Mouse (Mus musculus) heart, adult 2 months (tissue): ENCODE data around the gene Sowahb. TPM values are rescaled to one million over a fixed set of nuclear protein-coding genes. Genes with fewer than 3 reads are reported as not detected.
A peak's percentile ranks its signal among the peaks of the same experiment; 100 is the strongest.

ENCODE experiments used
- DNase-seq, 2 experiments: peaks; one replicate each; pipeline ENCODE4 v3.0.0; 2021
- H3K27ac ChIP-seq: fragments of 200-600 bp; 2 replicates; pipeline ENCODE4 v1.8.1; 2022
- H3K27me3 ChIP-seq: fragments of 200-500 bp; 2 replicates; pipeline ENCODE4 v1.6.1; 2012; ENCODE audit warnings: mild to moderate bottlenecking, low read length, inconsistent platforms, mixed read lengths; ENCODE audit not compliant: control insufficient read depth, insufficient read depth
- H3K36me3 ChIP-seq: fragments of 200-500 bp; 2 replicates; pipeline ENCODE4 v1.6.1; 2012; ENCODE audit warnings: low read length, inconsistent platforms; ENCODE audit not compliant: control insufficient read depth, insufficient read depth
- H3K4me1 ChIP-seq: fragments of 200-500 bp; 2 replicates; pipeline ENCODE4 v1.6.1; 2011; ENCODE audit warnings: low read length; ENCODE audit not compliant: control insufficient read depth, insufficient read depth
- H3K4me3 ChIP-seq: fragments of 200-600 bp; 2 replicates; pipeline ENCODE4 v1.8.1; 2022
- H3K79me2 ChIP-seq: fragments of 200-500 bp; replicated peaks from 2 replicates; pipeline ENCODE4 v1.6.1; 2012; ENCODE audit warnings: mild to moderate bottlenecking, inconsistent platforms, low read length, moderate library complexity, mixed read lengths; ENCODE audit not compliant: control insufficient read depth, insufficient read depth
- H3K9ac ChIP-seq: fragments of 200-500 bp; 2 replicates; pipeline ENCODE4 v1.6.1; 2012; ENCODE audit warnings: low read depth, mild to moderate bottlenecking, control low read depth, inconsistent platforms, low read length, mixed read lengths
- CTCF ChIP-seq: fragments of 200-600 bp; IDR thresholded peaks from 2 replicates; pipeline ENCODE4 v1.8.1; 2022; ENCODE audit warnings: antibody characterized with exemption, mild to moderate bottlenecking, moderate library complexity
- EP300 ChIP-seq: fragments of 200-500 bp; IDR thresholded peaks from 2 replicates; pipeline ENCODE4 v1.6.1; 2011; ENCODE audit warnings: low read depth, low read length, control low read depth; ENCODE audit not compliant: insufficient read depth
- POLR2A ChIP-seq: fragments of 200-500 bp; IDR thresholded peaks from 2 replicates; pipeline ENCODE4 v1.6.1; 2011; ENCODE audit warnings: mild to moderate bottlenecking, low read depth, low read length, control low read depth; ENCODE audit not compliant: insufficient read depth
- WGBS: fragments of 180-500 bp; shearing (Covaris S2); methylation state at CpG from one replicate; pipeline ENCODE4 v1.1.7; 2018; 5-methylcytosine and 5-hydroxymethylcytosine counted together
- intact Hi-C: fragments of 180-260 bp; cut with DNase I; formaldehyde crosslinking; loops from one replicate; pipeline ENCODE4 v1.15.1; 2025
- polyA plus RNA-seq: library from polyadenylated mRNA; depleted of rRNA; stranded (reverse); fragments of >200 nt; gene quantifications from 2 replicates; pipeline ENCODE4 v1.2.3, GENCODE M21; 2012
- total RNA-seq, 2 experiments: library from RNA; stranded (reverse); gene quantifications; 2 replicates each; pipeline ENCODE4 v1.2.3; 2021

The Sowahb gene
- total and polyA plus RNA-seq, 3 experiments, result 0.04 to 0.08 TPM; not detected in 1

DNA sequence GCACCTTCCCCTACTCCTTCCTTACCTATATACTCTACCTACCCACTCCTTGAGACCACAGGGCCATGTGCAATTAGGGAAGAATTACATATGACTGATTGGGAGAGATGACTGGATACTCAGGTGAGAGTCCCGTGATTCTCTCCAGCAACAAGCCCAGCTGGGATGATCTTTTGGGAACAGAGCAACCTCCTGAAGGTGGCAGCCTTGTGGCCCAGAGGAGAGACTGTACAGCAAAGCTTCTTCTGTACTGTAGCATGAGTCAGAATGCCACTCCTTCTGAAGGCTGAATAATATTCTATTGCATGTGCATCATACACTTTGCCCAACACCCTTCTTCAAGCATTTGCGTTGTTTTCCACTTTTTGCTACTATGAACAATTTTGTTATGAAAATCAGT lies 42.2 kb downstream of the Sowahb start:
- Histone ChIP-seq H3K4me3 (no peak overlapping the region), H3K79me2 (no peaks in the 10 kb centered on the region), H3K27me3 (no peaks in the 10 kb centered on the region), H3K9ac (no peak overlapping the region), H3K4me1 (peaks cover 12% of the 10 kb centered on the region), H3K36me3 (no peaks in the 10 kb centered on the region), H3K27ac (no peak overlapping the region)
- intact Hi-C loops, result no loop called here
- 94% methylated on average over 2 of the region's 2 CpGs for WGBS
- DNase-seq, result no peak
- TF ChIP-seq CTCF (no peak), EP300 (no peak), POLR2A (no peak)

DNA sequence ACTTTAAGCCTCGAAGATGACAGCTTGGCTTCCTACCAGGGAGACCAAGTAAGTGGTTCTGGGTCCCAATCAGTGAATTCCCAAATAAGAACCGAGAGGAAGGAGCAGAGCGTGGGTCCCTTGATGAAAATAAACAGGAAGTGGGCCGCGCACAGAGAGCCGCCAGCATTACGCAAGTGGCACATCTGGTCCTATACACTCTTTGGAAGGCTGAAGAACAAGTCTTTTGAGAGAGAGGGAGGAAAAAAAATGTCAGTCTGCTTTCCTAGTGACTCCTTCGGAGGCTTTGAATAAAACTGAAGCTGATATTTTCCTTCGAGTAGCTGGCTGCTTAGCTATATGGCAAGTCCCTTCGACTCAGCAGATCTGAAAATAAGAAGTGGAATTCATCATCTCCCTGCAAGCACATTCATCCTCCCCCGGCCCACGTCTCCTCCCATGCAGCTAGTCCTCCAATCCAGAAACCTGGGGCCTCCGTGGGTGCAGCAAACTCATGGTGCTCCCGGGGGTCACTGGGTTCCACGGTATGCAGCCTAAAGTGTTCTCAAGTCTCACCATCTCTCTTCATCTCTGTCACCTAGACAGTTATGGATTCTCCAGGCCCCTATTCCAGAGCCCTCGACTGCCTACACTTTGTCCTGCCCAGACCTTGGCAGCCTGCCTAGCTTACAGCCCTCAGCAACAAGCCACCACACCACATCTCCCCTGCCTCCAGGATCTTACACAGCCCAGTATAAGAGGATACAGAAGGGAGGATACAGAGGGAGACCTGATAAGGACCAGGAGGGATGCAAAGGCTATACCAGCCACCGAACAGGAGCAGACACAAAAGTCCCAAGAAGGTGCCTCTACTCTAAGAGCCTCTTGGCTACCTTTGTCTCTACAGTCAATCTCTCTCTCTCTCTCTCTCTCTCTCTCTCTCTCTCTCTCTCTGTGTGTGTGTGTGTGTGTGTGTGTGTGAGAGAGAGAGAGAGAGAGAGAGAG lies 43.8 kb downstream of the Sowahb start:
- Histone ChIP-seq H3K36me3 (no peaks in the 10 kb centered on the region), H3K4me3 (no peak overlapping the region), H3K9ac (no peak overlapping the region), H3K4me1 (peaks cover 16% of the 10 kb centered on the region), H3K79me2 (no peaks in the 10 kb centered on the region), H3K27ac (peak overlapping the region; percentile 76), H3K27me3 (no peaks in the 10 kb centered on the region)
- intact Hi-C loops, result no loop called here
- TF ChIP-seq POLR2A (peak; percentile 48; the same call in 1 of the 2 replicates), EP300 (0 out of 2 replicates have a peak, but pooled peaks have one; percentile 37), CTCF (no peak)
- peak; percentile 55 to 70 for DNase-seq
- WGBS, result 26% methylated on average over 17 of the region's 17 CpGs

DNA sequence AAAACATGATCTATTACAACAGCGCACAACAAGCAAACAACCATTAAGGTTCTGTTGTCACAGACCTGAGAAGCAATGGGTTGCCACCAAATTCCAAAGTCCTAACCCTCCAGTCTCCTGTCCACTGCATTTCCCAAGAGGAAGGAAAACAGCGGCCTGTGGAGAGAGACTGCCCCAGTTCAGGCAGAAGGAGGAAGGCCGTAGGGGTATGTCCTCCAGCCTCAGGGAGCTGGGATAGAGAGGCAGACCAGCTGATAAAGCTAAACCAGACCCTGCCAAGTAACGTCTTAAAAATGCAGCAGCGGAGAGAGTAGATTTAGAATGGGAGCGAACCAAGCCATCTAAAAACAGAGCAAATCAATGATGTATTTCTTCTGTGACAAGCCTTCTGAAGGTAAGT lies 44.8 kb downstream of the Sowahb start:
- Histone ChIP-seq H3K27ac (peak overlapping the region; percentile 76), H3K4me1 (peaks cover 15% of the 10 kb centered on the region), H3K36me3 (no peaks in the 10 kb centered on the region), H3K4me3 (no peak overlapping the region), H3K27me3 (no peaks in the 10 kb centered on the region), H3K9ac (no peak overlapping the region), H3K79me2 (no peaks in the 10 kb centered on the region)
- intact Hi-C loops, result no loop called here
- 67% methylated on average over 6 of the region's 6 CpGs for WGBS
- no peak for DNase-seq
- TF ChIP-seq EP300 (no peak), POLR2A (no peak), CTCF (no peak)

DNA sequence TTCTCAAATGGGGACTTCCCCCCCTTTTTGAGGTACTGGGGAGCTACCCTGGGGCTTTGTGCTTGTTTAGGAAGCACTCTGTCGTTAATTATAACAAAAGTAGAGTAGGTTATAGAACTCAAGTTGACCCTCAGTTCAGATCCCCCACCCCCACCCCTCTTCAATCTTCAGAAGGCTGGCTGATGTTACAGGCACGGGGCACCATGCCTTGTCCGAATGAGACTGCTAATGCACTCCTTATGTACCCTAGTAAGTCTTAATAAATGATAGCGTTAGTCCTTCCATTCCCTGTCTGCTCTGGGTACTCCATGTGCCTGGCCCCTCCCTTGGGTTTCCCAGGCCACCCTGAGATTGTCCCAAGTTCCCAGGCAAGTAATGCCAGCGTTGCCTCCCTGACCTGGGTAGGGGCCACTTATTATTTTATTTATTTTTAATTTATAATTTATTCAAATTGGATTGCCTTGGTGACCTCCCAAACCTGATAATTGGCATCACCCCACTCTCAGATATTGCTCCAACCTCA lies 46.3 kb downstream of the Sowahb start:
- H3K27ac ChIP-seq, result peak overlapping the region; percentile 71
- no peaks in the 10 kb centered on the region for H3K36me3 ChIP-seq
- no peak overlapping the region for H3K9ac ChIP-seq
- H3K27me3 ChIP-seq, result no peaks in the 10 kb centered on the region
- TF ChIP-seq POLR2A (no peak), CTCF (no peak), EP300 (no peak)
- no peak overlapping the region for H3K4me3 ChIP-seq
- H3K4me1 ChIP-seq, result peaks cover 15% of the 10 kb centered on the region
- 45% methylated on average over 5 of the region's 5 CpGs for WGBS
- intact Hi-C loops, result loop anchor here (5.0 kb wide), 1 partner anchor 99 kb away; no protein-coding TSS in a partner anchor
- DNase-seq, result no peak
- no peaks in the 10 kb centered on the region for H3K79me2 ChIP-seq

DNA sequence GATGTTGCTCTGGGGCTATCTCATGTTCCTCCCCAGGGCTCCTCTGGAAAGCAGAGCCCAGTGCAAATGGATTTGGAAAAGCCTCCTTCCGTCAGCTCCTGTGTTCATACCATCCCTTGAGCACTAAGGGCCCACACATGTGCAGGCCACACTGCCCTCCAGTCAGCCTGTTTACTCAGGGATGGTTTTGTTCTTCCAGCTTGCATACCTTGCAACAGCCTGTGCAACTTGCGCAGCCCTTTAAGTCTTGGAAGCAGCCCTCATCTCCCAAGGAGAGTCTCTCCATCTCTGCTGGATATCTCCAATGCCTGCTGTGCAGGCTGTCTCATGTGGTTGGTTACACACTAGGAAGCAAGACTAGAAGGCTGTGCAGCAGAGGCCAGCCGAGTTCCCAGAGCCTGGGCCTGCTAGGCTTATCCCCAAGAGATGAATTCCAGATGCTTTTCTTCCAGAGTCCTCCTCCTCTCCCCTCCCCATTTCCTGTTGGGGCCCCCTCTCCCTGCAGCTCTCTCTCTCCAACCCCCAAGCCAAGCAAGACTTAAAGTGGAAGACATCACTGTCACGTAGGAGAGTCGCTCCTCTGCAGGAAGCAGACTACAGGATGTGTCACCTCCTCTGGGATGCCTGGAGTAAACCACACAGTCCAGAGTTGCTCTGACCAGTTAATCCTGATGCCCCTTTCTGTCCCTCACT lies 47.2 kb downstream of the Sowahb start:
- intact Hi-C loops, result loop anchor here (5.0 kb wide), 1 partner anchor 100 kb away; no protein-coding TSS in a partner anchor
- 42% methylated on average over 5 of the region's 5 CpGs for WGBS
- peak overlapping the region; percentile 71 for H3K27ac ChIP-seq
- H3K4me1 ChIP-seq, result peaks cover 15% of the 10 kb centered on the region
- DNase-seq, result peak; percentile 56 to 74
- H3K27me3 ChIP-seq, result no peaks in the 10 kb centered on the region
- no peak overlapping the region for H3K9ac ChIP-seq
- TF ChIP-seq EP300 (no peak), CTCF (no peak), POLR2A (peak; percentile 43; the same call in 1 of the 2 replicates)
- no peak overlapping the region for H3K4me3 ChIP-seq
- H3K36me3 ChIP-seq, result no peaks in the 10 kb centered on the region
- H3K79me2 ChIP-seq, result no peaks in the 10 kb centered on the region
